Mouse (Mus musculus): ENCODE measurements around the gene Iqgap2.
A peak's percentile ranks its signal among the peaks of the same experiment; 100 is the strongest.

Gene Iqgap2

GRCm38 (mm10) chr13:95617671-95618171 is 274.0 kb downstream of the Iqgap2 start:
- DNase-seq (ENCODE audit: low spot score): no peak

DNA sequence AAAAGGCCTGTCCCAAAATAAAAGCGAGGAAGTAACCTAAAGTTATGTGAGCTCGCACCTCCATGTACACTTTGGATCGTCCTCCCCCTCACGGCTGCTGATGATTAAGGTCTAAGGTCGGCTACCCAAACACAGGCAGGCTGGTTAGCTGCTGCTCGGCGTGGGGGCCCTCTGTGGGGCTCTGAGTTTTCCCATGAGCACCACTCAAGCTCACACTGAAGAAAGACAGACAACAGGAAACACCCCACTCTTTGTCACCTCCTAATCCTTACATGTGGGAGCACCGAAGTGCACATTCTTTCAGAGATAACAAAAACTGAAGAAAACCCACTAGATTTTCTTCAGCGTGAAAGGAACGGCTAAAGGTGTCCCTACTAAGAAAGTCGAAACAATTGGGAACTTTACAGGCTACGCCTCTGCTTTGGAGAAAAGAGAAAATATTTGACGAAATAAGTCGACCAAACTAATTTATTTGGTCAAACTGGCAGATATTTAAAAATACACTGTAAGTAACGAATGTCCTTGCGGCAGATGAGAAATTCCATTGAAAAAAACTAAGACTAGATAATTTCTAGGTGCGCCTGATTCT is 274.5 kb downstream of the Iqgap2 start:
- peak; percentile 49 for DNase-seq (ENCODE audit: low spot score)

- DNase-seq (ENCODE audit: low spot score): no peak
These were observed 275.2 kb downstream of the Iqgap2 start for GRCm38 (mm10) chr13:95616512-95616911.

GRCm38 (mm10) chr13:95614757-95615156 is 277.0 kb downstream of the Iqgap2 start:
- DNase-seq (ENCODE audit: low spot score): no peak

- no peak for DNase-seq (ENCODE audit: low spot score)
These were observed 279.5 kb downstream of the Iqgap2 start for GRCm38 (mm10) chr13:95612243-95612642.

GRCm38 (mm10) chr13:95611752-95612151 is 280.0 kb downstream of the Iqgap2 start:
- DNase-seq (ENCODE audit: low spot score): no peak

DNA sequence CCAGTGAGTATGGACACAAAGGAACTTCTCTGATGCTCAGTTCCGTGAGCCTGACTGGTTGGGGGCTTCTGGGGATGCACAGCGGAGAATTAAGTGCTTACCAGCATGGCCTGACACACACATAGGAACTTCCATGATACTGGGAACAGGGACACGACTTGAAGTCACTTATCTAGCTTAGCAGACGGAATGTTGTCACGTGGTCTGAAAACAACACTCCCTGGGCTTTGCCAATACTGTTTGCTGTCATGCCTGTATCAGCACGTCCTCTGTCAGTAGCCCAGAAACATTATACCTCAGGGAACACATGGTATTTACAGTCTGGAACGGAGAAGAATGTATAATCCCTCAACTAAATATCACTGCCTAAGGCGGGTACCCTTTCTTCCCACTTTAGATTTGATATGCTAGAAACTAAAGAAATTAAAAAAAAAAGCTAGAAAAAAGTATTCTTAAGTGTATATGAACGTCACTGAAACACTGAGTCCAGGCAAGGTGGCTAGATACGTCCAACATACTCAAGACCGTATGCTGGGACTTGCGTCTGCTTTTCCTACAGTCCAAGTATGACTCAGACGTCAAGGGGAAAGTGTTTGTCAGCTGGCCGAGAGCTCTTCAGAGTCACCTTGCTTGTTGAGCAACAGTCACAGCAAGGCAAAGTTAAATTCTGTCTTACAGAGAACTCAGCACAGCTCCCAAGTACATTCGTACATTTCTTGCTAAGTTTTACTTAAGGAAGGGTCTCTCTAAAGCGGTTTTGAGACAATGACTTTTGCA is 280.7 kb downstream of the Iqgap2 start:
- no peak for DNase-seq (ENCODE audit: low spot score)

DNA sequence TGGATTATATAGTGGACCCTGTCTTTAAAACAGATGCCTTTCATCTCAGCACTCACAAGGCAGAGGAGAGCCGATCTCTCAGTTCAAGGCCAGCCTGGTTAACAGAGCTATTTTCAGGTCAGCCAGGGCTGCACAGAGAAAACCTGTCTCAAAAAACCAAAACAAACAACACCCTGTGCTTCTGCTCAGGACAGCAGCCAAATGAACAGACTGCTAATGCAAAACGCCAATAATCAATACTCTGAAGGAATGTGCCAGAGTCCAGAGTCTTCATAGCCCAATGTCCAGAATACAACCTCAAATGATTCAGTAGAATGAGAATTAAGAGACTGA is 282.7 kb downstream of the Iqgap2 start:
- DNase-seq (ENCODE audit: low spot score): no peak

DNA sequence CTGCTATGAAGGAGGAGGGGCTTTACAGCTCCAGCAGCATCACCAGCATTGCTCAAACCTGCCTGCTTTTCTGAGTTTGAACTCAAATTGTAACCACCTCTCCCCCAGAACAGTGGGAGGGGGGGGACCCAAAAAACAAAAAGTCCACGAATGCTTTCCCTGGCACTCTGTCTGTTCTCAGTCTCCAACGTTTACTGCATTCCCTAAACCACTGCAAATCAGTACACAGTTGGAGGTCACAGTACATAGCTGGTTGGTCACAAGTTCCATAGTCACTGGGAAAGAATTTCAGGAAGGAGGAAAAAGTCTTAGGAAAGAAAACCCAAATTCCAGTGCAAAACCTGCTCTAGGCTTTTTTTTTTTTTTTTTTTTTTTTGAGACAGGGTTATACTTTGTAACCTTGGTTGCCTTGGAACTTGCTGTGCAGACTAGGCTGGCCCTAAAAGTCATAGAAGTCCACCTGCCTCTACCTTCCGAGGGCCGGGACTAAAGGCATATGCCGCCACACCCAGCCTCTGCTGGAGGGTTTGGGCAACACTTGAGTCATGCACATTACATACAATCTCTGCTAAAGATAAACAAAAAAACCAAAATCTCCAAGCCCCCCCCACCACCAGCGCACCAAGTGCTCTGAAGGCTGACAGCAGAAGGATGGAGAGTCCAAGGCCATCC is 283.2 kb downstream of the Iqgap2 start:
- DNase-seq (ENCODE audit: low spot score): no peak

GRCm38 (mm10) chr13:95607019-95607418 is 284.7 kb downstream of the Iqgap2 start:
- no peak for DNase-seq (ENCODE audit: low spot score)

- DNase-seq (ENCODE audit: low spot score): no peak
These were observed 287.4 kb downstream of the Iqgap2 start for GRCm38 (mm10) chr13:95604288-95604687.

- DNase-seq (ENCODE audit: low spot score): no peak
These were observed 291.8 kb downstream of the Iqgap2 start for GRCm38 (mm10) chr13:95599833-95600359.

- DNase-seq (ENCODE audit: low spot score): no peak
These were observed 293.3 kb downstream of the Iqgap2 start for GRCm38 (mm10) chr13:95598232-95598920.

GRCm38 (mm10) chr13:95597578-95597977 is 294.1 kb downstream of the Iqgap2 start:
- DNase-seq (ENCODE audit: low spot score): no peak

- no peak for DNase-seq (ENCODE audit: low spot score)
These were observed 295.0 kb downstream of the Iqgap2 start for GRCm38 (mm10) chr13:95596689-95597088.

DNA sequence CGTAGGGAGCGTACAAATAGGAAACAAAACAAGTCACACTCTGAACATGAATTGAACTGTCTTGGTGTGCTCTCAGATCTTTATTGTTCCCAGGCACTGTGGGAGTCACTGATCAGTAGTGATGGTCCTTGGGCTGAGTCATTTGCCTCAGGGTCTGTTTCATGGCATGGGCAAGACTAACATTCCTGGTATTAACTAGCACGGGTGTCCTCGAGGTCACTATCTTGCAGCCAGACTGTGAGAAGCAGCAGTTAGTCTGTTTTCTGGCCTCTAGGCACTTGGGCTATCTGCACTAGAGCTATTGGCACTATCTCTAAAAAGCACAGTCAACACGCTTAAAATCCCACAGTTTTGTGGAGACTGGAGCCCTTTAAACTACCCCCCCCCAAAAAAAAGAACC is 295.8 kb downstream of the Iqgap2 start:
- no peak for DNase-seq (ENCODE audit: low spot score)

DNA sequence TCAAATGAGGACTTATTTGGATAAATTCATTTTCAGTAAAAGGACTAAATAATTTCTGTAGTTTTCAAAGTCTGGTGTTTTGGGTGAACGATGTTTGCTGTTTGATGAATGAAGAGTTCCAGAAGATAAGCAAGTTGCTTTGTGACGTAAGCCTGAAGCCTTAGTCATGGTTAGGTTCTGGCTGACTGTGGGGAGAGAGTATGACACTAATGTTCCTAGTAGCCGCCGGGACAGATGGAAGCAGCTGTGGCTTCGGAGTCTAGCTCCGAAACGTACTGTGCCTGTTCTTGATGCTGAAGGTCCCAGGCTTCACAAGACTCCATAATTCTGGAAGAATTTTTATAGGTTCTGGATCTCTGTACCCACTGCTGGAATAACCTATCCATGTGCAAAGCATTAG is 296.3 kb downstream of the Iqgap2 start:
- DNase-seq (ENCODE audit: low spot score): no peak

- no peak for DNase-seq (ENCODE audit: low spot score)
These were observed 298.9 kb downstream of the Iqgap2 start for GRCm38 (mm10) chr13:95592860-95593259.

GRCm38 (mm10) chr13:95591606-95592005 is 300.1 kb downstream of the Iqgap2 start:
- no peak for DNase-seq (ENCODE audit: low spot score)

GRCm38 (mm10) chr13:95587628-95588027 is 304.1 kb downstream of the Iqgap2 start:
- DNase-seq (ENCODE audit: low spot score): no peak

- DNase-seq (ENCODE audit: low spot score): no peak
These were observed 306.8 kb downstream of the Iqgap2 start for GRCm38 (mm10) chr13:95584898-95585297.
